Mouse (Mus musculus): Measurements from ENCODE around the gene Noto.
"Not testable (repeated sequence)": the region's sequence is repeated elsewhere in the genome, so short reads cannot be mapped to it uniquely, and the experiment has no call there.

DNA sequence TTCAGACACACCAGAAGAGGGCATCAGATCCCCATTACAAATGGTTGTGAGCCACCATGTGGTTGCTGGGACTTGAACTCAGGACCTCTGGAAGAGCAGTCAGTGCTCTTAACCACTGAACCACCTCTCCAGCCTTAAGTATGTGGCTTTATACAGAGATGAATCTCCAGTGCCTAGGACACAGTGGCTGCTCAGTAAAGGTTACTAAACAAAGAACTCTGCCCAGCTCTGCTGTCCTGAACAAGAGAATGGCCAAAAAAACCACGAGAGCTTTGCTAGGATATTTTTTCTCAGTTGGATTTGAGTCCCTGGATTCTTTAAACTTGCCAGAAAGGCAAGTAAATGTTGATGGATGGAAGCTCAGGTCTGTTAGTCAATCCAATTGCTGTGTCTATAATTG is 26.5 kb downstream of the Noto start:
- not testable (repeated sequence) for TF ChIP-seq POLR2A (IDR thresholded peaks at IDR 0.05; ENCODE audit: extremely low read depth, insufficient read depth, low read length); CTCF (IDR thresholded peaks at IDR 0.05; ENCODE audit: low read depth, low read length)
